Mouse (Mus musculus) liver, embryonic 14 days (tissue): Measurements from ENCODE around the gene Pbp2. TPM values are rescaled to one million over a fixed set of nuclear protein-coding genes. Genes with fewer than 3 reads are reported as not detected.

Experiments used
- polyA plus RNA-seq: library from polyadenylated mRNA; depleted of rRNA; stranded (reverse); fragments of >200 nt; gene quantifications from 2 replicates; pipeline ENCODE4 v1.2.3, GENCODE M21; 2012; rRNA removed

The Pbp2 gene
- not detected in 2 replicates for polyA plus RNA-seq

GRCm38 (mm10) chr6:135310305-135310704 is at the start of gene Pbp2:
Pbp2 (minus strand) TSS chr6:135310405.

Other genes with a start within 250 kb of the Pbp2 start
- gene Gprc5a, start 244.8 kb downstream of the Pbp2 start, polyA plus RNA-seq, result 0.10 TPM in 2 replicates
- gene Gprc5d, start 192.1 kb downstream of the Pbp2 start, polyA plus RNA-seq, result 0.14 and 0.21 TPM in 2 replicates
- gene Fam234b, start 112.4 kb downstream of the Pbp2 start, polyA plus RNA-seq, result 16.5 and 19.3 TPM in 2 replicates
- gene Hebp1, start 112.4 kb downstream of the Pbp2 start, polyA plus RNA-seq, result 184 and 208 TPM in 2 replicates
- 0.09 and 0.13 TPM in 2 replicates for gene Gsg1, start 56.1 kb downstream of the Pbp2 start, polyA plus RNA-seq
- gene Emp1, start 52.1 kb upstream of the Pbp2 start, polyA plus RNA-seq, result 1.7 and 3.1 TPM in 2 replicates